19 mouse cellular contexts compared by ENCODE assay signal in the genomic region with DNA sequence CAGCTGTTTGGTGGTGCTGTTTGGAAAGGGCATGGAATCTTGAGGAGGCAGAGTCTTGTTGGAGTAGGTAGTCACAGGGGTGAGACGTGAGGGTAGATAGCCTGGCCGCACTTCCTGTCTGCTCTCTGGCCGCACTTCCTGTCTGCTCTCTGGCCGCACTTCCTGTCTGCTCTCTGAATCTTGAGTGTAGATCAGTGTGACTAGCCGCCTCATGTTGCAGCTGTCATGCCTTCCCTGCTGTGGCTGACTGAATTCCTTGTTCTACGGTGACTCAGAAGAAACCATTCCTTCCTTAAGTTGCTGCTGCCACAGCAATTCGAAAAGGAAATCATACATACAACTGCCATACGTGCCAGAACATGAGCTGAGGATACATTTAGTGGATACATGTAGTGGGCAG. TPM values are rescaled to one million over a fixed set of nuclear protein-coding genes. Genes with fewer than 3 reads are reported as not detected.
DNase-seq lines count a peak whose midpoint lies in the region; ATAC-seq and TF ChIP-seq lines count a peak whose summit lies in the region.
"Had no signal": no experiment of that assay in that cellular context is flagged by ENCODE, and none has a peak within 500 bp of the region (broad histone marks: within the 10 kb centered on the region; RNA-seq: fewer than 3 reads in every experiment).

No protein-coding gene starts in this region.

- H3K36me3 ChIP-seq in G1E (replicated peaks), result no peaks in the 10 kb centered on the region
- H3K36me3 ChIP-seq in limb, embryonic 10.5 days, result no peaks in the 10 kb centered on the region
- no peaks in the 10 kb centered on the region for H3K36me3 ChIP-seq in forebrain, embryonic 10.5 days (replicated peaks)
- H3K36me3 ChIP-seq: embryonic facial prominence, embryonic 13.5 days; hindbrain, embryonic 10.5 days; limb, embryonic 12.5 days; liver, embryonic 13.5 days; lung, embryonic 15.5 days; midbrain, embryonic 15.5 days had no signal

- DNase-seq in 3T3-L1 (ENCODE audit: low read depth, low spot score) (peak; percentile 78), G1E (ENCODE audit: low spot score) (no peak)
- DNase-seq in limb, embryonic 10.5 days (ENCODE audit: low spot score), result no peak
- peak; percentile 17 to 18 for DNase-seq in natural killer cell, adult 2 months (ENCODE audit: low spot score in 2 of 2)
- no peak for DNase-seq in spleen, adult 18-20 months
- DNase-seq in right cerebral cortex, postnatal 10 days (ENCODE audit: low spot score in 2 of 2), result no peak
- no peak for DNase-seq in forebrain, embryonic 10.5 days (ENCODE audit: extremely low spot score, low spot score)
- DNase-seq: cerebellum, adult 9-11 months; gastrocnemius, postnatal 10 days; kidney, adult 18-20 months; liver, embryonic 13.5 days; thymus, adult 18-20 months had no signal

- peaks cover 4% of the 10 kb centered on the region for H3K4me1 ChIP-seq in G1E (ENCODE audit: insufficient read depth, low read depth, low read length)
- peaks cover 28% of the 10 kb centered on the region for H3K4me1 ChIP-seq in limb, embryonic 10.5 days
- peaks cover 20% of the 10 kb centered on the region for H3K4me1 ChIP-seq in forebrain, embryonic 10.5 days
- H3K4me1 ChIP-seq: liver, embryonic 13.5 days; midbrain, embryonic 15.5 days had no signal

- H3K9me3 ChIP-seq in G1E (replicated peaks), result no peaks in the 10 kb centered on the region
- H3K9me3 ChIP-seq in limb, embryonic 10.5 days (replicated peaks), result no peaks in the 10 kb centered on the region
- H3K9me3 ChIP-seq in forebrain, embryonic 10.5 days, result no peaks in the 10 kb centered on the region
- H3K9me3 ChIP-seq: embryonic facial prominence, embryonic 13.5 days; hindbrain, embryonic 10.5 days; limb, embryonic 12.5 days; liver, embryonic 13.5 days; lung, embryonic 15.5 days; midbrain, embryonic 15.5 days had no signal

- no peak overlapping the region for H3K4me3 ChIP-seq in G1E (ENCODE audit: low read depth, low read length)
- H3K4me3 ChIP-seq in limb, embryonic 10.5 days, result no peak overlapping the region
- H3K4me3 ChIP-seq in forebrain, embryonic 10.5 days, result no peak overlapping the region
- H3K4me3 ChIP-seq: embryonic facial prominence, embryonic 13.5 days; hindbrain, embryonic 10.5 days; limb, embryonic 12.5 days; liver, embryonic 13.5 days; lung, embryonic 15.5 days; midbrain, embryonic 15.5 days had no signal

- 85% methylated on average over 8 of the region's 8 CpGs for WGBS in limb, embryonic 10.5 days
- WGBS in forebrain, embryonic 10.5 days, result 86% methylated on average over 8 of the region's 8 CpGs

- ATAC-seq in G1E (ENCODE audit: extremely low read depth, insufficient number of reproducible peaks, low FRiP score, poor library complexity, severe bottlenecking), result peak; percentile 49; the same call in 1 of the 2 replicates
- no peak for ATAC-seq in cerebellum, adult (ENCODE audit: insufficient number of reproducible peaks, low FRiP score, low TSS enrichment)
- ATAC-seq: midbrain, embryonic 15.5 days had no signal

- peaks cover 23% of the 10 kb centered on the region for H3K27me3 ChIP-seq in G1E (ENCODE audit: insufficient read depth, low read length)
- H3K27me3 ChIP-seq in limb, embryonic 10.5 days (ENCODE audit: low read depth, poor library complexity, severe bottlenecking), result no peaks in the 10 kb centered on the region
- no peaks in the 10 kb centered on the region for H3K27me3 ChIP-seq in forebrain, embryonic 10.5 days (ENCODE audit: poor library complexity, severe bottlenecking)
- H3K27me3 ChIP-seq: embryonic facial prominence, embryonic 13.5 days; limb, embryonic 12.5 days; liver, embryonic 13.5 days; lung, embryonic 15.5 days; midbrain, embryonic 15.5 days had no signal

- no peak for TF ChIP-seq CTCF in G1E (IDR thresholded peaks at IDR 0.05; ENCODE audit: low read depth, low read length)

- H3K27ac ChIP-seq in limb, embryonic 10.5 days, result peak overlapping the region; percentile 0; the same call in 1 of the 2 replicates
- H3K27ac ChIP-seq in forebrain, embryonic 10.5 days, result no peak overlapping the region
- H3K27ac ChIP-seq: embryonic facial prominence, embryonic 13.5 days; hindbrain, embryonic 10.5 days; liver, embryonic 13.5 days; midbrain, embryonic 15.5 days had no signal

RNA-seq across cellular contexts. Expression of gene Jun, which starts 31.9 kb away (rescaled TPM):
- total RNA-seq in G1E (2014; fragmentation: Nextera tagmentation) (1.1 and 1.7 TPM in 2 replicates), G1E (2017) (2.3 and 2.9 TPM in 2 replicates)
- polyA plus RNA-seq in G1E (2012), result 2.2 and 2.3 TPM in 2 replicates
- polyA plus RNA-seq in limb, embryonic 10.5 days (2016; fragmentation: Nextera tagmentation; extraction: Ambion mirVana), result 24.6 and 45.4 TPM in 2 replicates
- 74.2 and 82.9 TPM in 2 replicates for polyA plus RNA-seq in forebrain, embryonic 10.5 days (2016; fragmentation: Nextera tagmentation; extraction: Ambion mirVana)
- total RNA-seq: MEL had no signal

Comparison
In these comparisons a context has a peak if more than half of its experiments do, and no peak if none do; other contexts are left out.
1. DNase-seq: peak in 3T3-L1 (single experiment) and natural killer cell, adult 2 months (2 of 2); none in G1E (single experiment), limb, embryonic 10.5 days (single experiment), spleen, adult 18-20 months (0 of 2), right cerebral cortex, postnatal 10 days (0 of 2) and forebrain, embryonic 10.5 days (single experiment).